Mouse (Mus musculus): Measurements from ENCODE around the gene Etv2. TPM values are rescaled to one million over a fixed set of nuclear protein-coding genes. Genes with fewer than 3 reads are reported as not detected.

The Etv2 gene
- polyA plus RNA-seq, 1 experiment from 2014 or later, result not detected

DNA sequence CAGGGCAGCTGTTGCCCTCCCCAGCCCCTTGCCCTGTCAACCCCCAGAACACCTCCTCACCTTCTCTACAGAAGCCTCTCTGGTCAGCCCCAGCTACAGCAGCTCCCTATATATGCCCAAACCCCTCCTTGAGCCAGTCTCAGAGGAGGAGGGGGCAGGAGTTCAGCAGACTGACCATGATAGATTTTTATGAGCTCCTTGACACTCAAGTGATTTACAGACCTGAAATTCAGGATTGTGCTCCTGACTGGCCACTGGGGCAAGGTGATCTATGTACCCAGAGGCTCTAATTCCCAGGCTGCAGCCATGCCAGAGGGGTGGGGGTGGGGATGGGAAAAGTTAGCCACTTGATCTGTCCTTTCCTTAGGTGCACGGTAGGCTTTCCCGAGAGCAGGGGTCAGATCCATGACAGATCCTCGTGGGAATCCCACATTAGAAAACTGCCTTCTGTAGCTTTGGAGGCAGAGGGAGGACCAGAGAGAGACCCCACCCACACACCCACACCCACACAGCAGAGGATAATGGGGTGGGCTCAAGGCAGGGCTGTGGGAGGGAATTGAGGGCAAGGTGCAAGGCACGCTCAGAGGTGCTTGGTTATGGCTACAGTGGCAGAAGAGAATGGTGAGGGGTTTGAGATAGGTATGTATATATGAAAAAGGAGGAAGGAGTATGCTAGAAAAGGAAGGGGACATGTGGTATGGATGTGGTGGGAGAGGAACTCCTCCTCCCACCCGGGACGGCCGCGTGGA, 22.8 kb downstream of the Etv2 start, which contains the start of gene Upk1a:
Gene Upk1a, minus strand, starts transcription at position 194 of the 749 bp plus-strand sequence.
- no peaks in the 10 kb centered on the region for H3K4me1 ChIP-seq
- no peak within 1 kb of the TSS for H3K4me2 ChIP-seq
- H3K27ac ChIP-seq (replicated peaks), result no peak within 1 kb of the TSS
- no peak for ATAC-seq (ENCODE audit: low FRiP score)
- no peak within 1 kb of the TSS for H3K9ac ChIP-seq (replicated peaks)
- H3K9me3 ChIP-seq (replicated peaks), result no peaks in the 10 kb centered on the region
- no peak within 1 kb of the TSS for H3K4me3 ChIP-seq (replicated peaks)
- no peaks in the 10 kb centered on the region for H3K27me3 ChIP-seq (replicated peaks)
- H3K36me3 ChIP-seq, result peaks cover 27% of the 10 kb centered on the region
- 71% methylated on average over 8 of the region's 8 CpGs for WGBS

DNA sequence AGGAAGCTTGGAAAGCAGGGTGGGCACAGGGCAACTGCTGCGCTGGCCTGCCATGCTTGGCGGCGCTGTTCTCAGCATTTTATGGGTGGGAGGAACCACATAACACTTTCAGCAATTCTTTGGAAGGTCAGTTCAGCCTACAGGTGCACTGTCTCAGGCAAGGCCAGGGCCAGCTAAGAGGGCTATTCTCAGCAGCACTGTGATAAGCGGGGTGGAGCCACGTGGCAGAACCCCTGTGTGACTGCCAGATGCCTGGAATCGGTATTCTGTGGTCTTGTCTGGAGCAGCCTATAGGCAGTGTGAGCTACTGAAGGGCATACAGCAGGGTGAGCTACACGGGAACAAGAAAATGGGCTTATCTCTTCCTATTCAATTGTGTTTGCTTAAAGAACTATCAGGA, 25.6 kb downstream of the Etv2 start:
- Histone ChIP-seq H3K9me3 (replicated peaks) (no peaks in the 10 kb centered on the region), H3K4me2 (no peak overlapping the region), H3K4me1 (no peaks in the 10 kb centered on the region), H3K27ac (replicated peaks) (no peak overlapping the region), H3K36me3 (0 out of 2 replicates have a peak, but pooled peaks cover under 1% of the 10 kb centered on the region), H3K4me3 (replicated peaks) (no peak overlapping the region), H3K27me3 (replicated peaks) (no peaks in the 10 kb centered on the region), H3K9ac (replicated peaks) (no peak overlapping the region)
- no peak for ATAC-seq (ENCODE audit: low FRiP score)
- WGBS, result 65% methylated on average over 7 of the region's 7 CpGs

DNA sequence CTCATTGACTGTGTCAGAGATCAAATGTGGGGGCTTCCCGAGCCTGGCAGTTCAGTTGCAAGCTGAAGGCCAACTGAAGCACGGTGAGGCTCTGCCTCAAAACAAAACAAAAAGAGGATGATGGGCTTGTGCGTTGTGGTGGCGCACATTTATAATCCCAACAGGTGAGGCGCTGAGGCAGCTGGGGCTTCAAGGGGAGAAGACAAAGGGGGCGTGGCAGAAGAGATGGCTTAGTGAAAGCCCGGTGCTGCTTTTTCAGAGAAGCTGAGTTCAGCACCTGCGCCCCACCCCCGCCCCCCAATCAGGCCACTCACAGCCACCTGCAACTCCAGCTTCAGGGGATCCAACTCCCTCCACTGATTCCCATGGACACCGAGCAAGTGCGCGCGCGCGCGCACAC, 27.2 kb downstream of the Etv2 start:
- H3K4me2 ChIP-seq, result no peak overlapping the region
- WGBS, result 49% methylated on average over 16 of the region's 16 CpGs
- no peak for ATAC-seq (ENCODE audit: low FRiP score)

GRCm38 (mm10) chr7:30607706-30608309, 27.8 kb downstream of the Etv2 start:
- WGBS, result 25% methylated on average over 8 of the region's 8 CpGs
- H3K9ac ChIP-seq (replicated peaks), result no peak overlapping the region
- no peak overlapping the region for H3K4me3 ChIP-seq (replicated peaks)
- no peaks in the 10 kb centered on the region for H3K4me1 ChIP-seq
- no peaks in the 10 kb centered on the region for H3K36me3 ChIP-seq
- no peak for ATAC-seq (ENCODE audit: low FRiP score)
- H3K9me3 ChIP-seq (replicated peaks), result no peaks in the 10 kb centered on the region
- no peak overlapping the region for H3K4me2 ChIP-seq
- no peaks in the 10 kb centered on the region for H3K27me3 ChIP-seq (replicated peaks)
- H3K27ac ChIP-seq (replicated peaks), result no peak overlapping the region

More for the DNA sequence above, 27.2 kb downstream of the Etv2 start:
- Histone ChIP-seq H3K27ac (replicated peaks) (no peak overlapping the region), H3K9ac (replicated peaks) (no peak overlapping the region), H3K36me3 (no peaks in the 10 kb centered on the region), H3K4me3 (replicated peaks) (no peak overlapping the region), H3K27me3 (replicated peaks) (no peaks in the 10 kb centered on the region), H3K9me3 (replicated peaks) (no peaks in the 10 kb centered on the region), H3K4me1 (no peaks in the 10 kb centered on the region)

DNA sequence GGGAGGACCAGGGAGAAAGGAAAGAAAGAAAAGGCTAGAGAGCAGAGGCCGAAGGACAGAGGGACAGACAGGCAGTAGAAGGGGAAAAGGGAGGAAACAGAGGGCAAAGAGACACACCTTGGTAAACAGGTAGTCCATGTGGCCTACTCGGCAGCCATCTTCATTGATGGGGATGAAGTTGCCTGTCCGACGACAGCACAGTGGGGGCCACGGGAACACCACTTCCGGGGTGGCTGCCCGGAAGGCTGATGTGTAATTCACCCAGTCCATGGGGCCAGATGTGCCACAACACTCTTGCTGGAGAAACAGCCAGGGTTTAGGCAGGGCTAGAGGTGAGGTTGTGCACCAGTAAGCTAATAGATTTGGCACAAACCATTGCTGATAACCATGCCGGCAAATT, 30.7 kb downstream of the Etv2 start:
- Histone ChIP-seq H3K27ac (replicated peaks) (no peak overlapping the region), H3K27me3 (replicated peaks) (no peaks in the 10 kb centered on the region), H3K36me3 (no peaks in the 10 kb centered on the region), H3K9ac (replicated peaks) (no peak overlapping the region), H3K4me2 (no peak overlapping the region), H3K4me1 (peaks cover 7% of the 10 kb centered on the region), H3K9me3 (replicated peaks) (no peaks in the 10 kb centered on the region), H3K4me3 (replicated peaks) (no peak overlapping the region)
- 87% methylated on average over 8 of the region's 8 CpGs for WGBS
- no peak for ATAC-seq (ENCODE audit: low FRiP score)

DNA sequence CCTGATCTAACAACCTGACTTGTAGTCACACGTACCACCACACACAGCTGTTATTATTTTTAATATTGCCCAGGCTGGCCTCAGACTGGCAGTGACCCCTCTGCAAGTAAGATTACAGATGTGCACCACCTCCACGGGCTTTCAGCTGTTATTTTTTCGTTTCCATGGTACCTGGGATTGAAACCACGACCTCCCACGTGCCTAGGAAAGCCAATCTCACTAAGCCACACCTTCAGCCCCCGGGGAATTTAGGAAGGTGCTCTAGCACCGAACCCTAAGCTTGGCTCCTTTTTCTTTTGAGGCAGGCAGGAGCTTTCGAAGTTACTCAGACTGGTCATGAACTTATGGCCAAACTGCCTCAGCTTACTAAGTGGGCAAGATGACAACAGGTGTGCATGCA, 31.2 kb downstream of the Etv2 start:
- H3K36me3 ChIP-seq, result no peaks in the 10 kb centered on the region
- ATAC-seq (ENCODE audit: low FRiP score), result no peak
- no peaks in the 10 kb centered on the region for H3K9me3 ChIP-seq (replicated peaks)
- no peak overlapping the region for H3K4me3 ChIP-seq (replicated peaks)
- H3K4me1 ChIP-seq, result peaks cover 12% of the 10 kb centered on the region
- 70% methylated on average over 8 of the region's 8 CpGs for WGBS
- H3K9ac ChIP-seq (replicated peaks), result no peak overlapping the region
- H3K4me2 ChIP-seq, result no peak overlapping the region
- H3K27ac ChIP-seq (replicated peaks), result no peak overlapping the region
- H3K27me3 ChIP-seq (replicated peaks), result no peaks in the 10 kb centered on the region

DNA sequence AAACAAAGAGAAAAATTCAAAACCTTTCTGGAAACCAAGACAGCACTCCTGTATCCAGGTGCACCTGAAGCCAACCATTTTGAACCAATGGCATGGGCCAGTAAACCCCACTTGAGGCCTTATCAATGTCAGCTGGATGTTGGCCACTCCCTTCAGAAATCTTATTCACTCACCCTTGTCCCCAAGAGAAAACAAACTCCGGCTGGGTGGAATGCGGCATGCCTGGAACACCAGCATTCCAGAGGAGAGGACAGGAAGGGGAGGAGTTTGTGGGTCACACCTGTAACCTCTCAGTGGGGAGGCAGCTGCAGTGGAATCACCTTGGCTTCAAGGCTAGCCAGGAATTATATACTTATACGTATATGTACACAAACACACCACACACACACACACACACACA, 33.1 kb downstream of the Etv2 start:
- no peaks in the 10 kb centered on the region for H3K27me3 ChIP-seq (replicated peaks)
- 58% methylated on average over 3 of the region's 3 CpGs for WGBS
- no peak overlapping the region for H3K27ac ChIP-seq (replicated peaks)
- peaks cover 12% of the 10 kb centered on the region for H3K4me1 ChIP-seq
- no peak overlapping the region for H3K4me2 ChIP-seq
- H3K9me3 ChIP-seq (replicated peaks), result no peaks in the 10 kb centered on the region
- no peak for ATAC-seq (ENCODE audit: low FRiP score)
- H3K36me3 ChIP-seq, result no peaks in the 10 kb centered on the region
- H3K4me3 ChIP-seq (replicated peaks), result no peak overlapping the region
- H3K9ac ChIP-seq (replicated peaks), result no peak overlapping the region

DNA sequence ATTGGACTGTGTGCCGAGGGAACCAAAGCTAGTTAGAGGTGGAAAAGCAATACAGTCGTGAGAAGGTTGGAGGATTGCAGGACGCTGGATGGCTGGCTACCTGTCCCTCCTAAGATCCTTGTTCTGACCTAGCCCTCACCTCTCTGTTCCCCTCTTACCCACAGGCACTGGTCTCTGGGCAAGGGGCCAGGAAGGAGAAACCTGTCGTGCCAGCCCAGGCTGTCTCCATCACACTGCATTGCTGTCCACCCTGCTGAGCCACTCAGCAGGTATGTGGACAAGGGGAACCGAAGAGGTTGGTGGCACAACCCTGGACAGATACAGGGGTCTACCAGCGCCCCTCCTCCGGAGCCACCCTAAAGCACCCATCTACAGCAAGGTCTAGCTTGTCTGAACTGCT, 35.0 kb downstream of the Etv2 start:
- Histone ChIP-seq H3K4me2 (no peak overlapping the region; the same call in 1 of the 2 replicates), H3K27me3 (replicated peaks) (no peaks in the 10 kb centered on the region), H3K27ac (replicated peaks) (no peak overlapping the region), H3K9ac (replicated peaks) (no peak overlapping the region), H3K36me3 (no peaks in the 10 kb centered on the region), H3K4me1 (peaks cover 12% of the 10 kb centered on the region), H3K4me3 (replicated peaks) (no peak overlapping the region), H3K9me3 (replicated peaks) (no peaks in the 10 kb centered on the region)
- whole genome bisulfite sequencing, result 74% methylated on average over 7 of the region's 7 CpGs
- no peak; the same call in 1 of the 2 replicates for ATAC-seq (ENCODE audit: low FRiP score)

DNA sequence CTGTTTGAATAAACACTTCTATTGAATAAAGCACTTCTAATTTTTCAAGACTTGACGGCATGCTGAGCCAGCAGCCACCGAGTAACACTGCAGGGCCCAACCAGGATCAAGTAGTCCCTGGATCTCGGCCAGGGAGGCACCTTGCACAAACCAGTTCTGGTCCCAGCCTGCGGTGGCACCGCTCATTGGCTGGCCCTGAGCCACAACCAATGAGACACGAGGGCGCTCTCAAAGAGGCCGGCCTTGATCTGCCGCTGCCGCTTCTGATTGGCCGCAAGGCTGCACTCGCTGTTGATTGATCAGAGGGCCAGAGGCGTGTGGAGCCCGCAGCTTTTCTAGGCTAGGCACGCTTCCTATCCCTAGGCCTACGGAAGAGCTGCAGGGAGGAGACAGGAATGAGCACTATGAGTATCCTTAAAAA, 35.7 kb downstream of the Etv2 start:
- Histone ChIP-seq H3K9ac (replicated peaks) (0 out of 2 replicates have a peak overlapping the region, but pooled peaks have one; percentile 18), H3K4me1 (peaks cover 12% of the 10 kb centered on the region), H3K4me3 (replicated peaks) (peak overlapping the region; percentile 21), H3K9me3 (replicated peaks) (no peaks in the 10 kb centered on the region), H3K36me3 (no peaks in the 10 kb centered on the region), H3K4me2 (peak overlapping the region; percentile 52), H3K27me3 (replicated peaks) (no peaks in the 10 kb centered on the region), H3K27ac (replicated peaks) (peak overlapping the region; percentile 56)
- ATAC-seq (ENCODE audit: low FRiP score), result peak; percentile 98
- WGBS, result 2% methylated on average over 16 of the region's 16 CpGs

DNA sequence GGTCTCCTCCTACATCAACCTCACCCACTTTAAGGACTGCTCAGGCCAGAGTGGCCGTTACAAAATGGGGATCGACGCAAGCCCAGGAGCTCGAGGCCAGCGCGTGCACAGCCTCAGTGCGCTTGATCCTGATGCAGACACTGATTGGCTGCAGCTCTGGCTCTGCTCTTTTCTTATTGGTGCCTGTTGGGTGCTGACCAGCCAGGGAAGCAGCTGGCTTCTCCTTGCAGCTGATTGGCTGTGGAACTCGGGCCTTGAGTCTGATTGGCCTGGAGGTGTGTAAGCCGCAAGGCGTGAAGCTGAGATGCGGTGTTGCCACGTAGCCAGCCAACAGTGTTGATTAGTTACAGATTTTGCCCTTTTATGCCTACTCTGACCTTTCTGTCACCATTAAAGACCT, 36.9 kb downstream of the Etv2 start, which contains the start of gene Zbtb32:
Gene Zbtb32, minus strand, starts transcription at position 124 of the 400 bp plus-strand sequence.
- Histone ChIP-seq H3K4me3 (replicated peaks) (peak within 1 kb of the TSS; percentile 21; the same call in 1 of the 2 replicates), H3K36me3 (no peaks in the 10 kb centered on the region), H3K27me3 (replicated peaks) (no peaks in the 10 kb centered on the region), H3K9me3 (replicated peaks) (no peaks in the 10 kb centered on the region), H3K4me2 (peak within 1 kb of the TSS; percentile 52), H3K4me1 (peaks cover 12% of the 10 kb centered on the region), H3K9ac (replicated peaks) (no peak within 1 kb of the TSS), H3K27ac (replicated peaks) (peak within 1 kb of the TSS; percentile 56)
- WGBS, result 96% methylated on average over 12 of the region's 12 CpGs
- ATAC-seq (ENCODE audit: low FRiP score), result no peak

GRCm38 (mm10) chr7:30596811-30597210, 38.8 kb downstream of the Etv2 start:
- Histone ChIP-seq H3K9me3 (replicated peaks) (no peaks in the 10 kb centered on the region), H3K9ac (replicated peaks) (no peak overlapping the region), H3K4me3 (replicated peaks) (no peak overlapping the region), H3K4me2 (no peak overlapping the region), H3K4me1 (peaks cover 12% of the 10 kb centered on the region), H3K27ac (replicated peaks) (no peak overlapping the region), H3K27me3 (replicated peaks) (no peaks in the 10 kb centered on the region), H3K36me3 (no peaks in the 10 kb centered on the region)
- WGBS, result 78% methylated on average over 5 of the region's 5 CpGs
- ATAC-seq (ENCODE audit: low FRiP score), result no peak

DNA sequence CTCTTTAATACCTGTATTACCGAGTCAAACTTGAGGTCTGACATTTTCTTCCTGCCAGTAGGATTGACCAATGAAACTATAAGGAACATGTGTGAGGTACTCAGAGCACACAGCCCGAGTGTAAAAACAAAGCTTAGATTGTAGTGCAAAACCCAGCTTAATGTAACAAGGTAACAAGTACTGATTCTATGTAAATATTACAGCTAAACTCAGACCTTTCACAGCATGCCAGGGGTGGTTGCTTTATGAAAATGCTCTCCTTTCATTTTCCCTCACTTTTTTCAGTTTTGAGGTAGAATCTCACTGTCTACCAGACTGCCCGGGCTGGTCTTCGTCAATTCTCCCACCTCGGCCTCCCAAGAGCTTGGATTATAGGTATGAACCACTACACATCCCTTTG, 39.6 kb downstream of the Etv2 start:
- ATAC-seq (ENCODE audit: low FRiP score), result no peak
- Histone ChIP-seq H3K4me1 (peaks cover 12% of the 10 kb centered on the region), H3K36me3 (no peaks in the 10 kb centered on the region), H3K4me2 (no peak overlapping the region), H3K9me3 (replicated peaks) (no peaks in the 10 kb centered on the region), H3K4me3 (replicated peaks) (no peak overlapping the region), H3K27ac (replicated peaks) (no peak overlapping the region), H3K27me3 (replicated peaks) (no peaks in the 10 kb centered on the region), H3K9ac (replicated peaks) (no peak overlapping the region)
- 83% methylated on average over 5 of the region's 5 CpGs for WGBS

Measured in neural tube, embryonic 15.5 days (tissue).